Mouse (Mus musculus) erythroblast, embryonic 14.5 days (primary cell): Measurements from ENCODE around the gene Grhl3.

ENCODE experiments used
- GATA1 ChIP-seq: IDR thresholded peaks from 2 replicates; pipeline ENCODE4 v1.6.1; 2012; ENCODE audit warnings: low read length, inconsistent platforms, mixed read lengths
- TAL1 ChIP-seq: IDR thresholded peaks from 3 replicates; pipeline ENCODE4 v1.6.1; 2012; ENCODE audit warnings: low read length, inconsistent platforms, mixed read lengths

- TF ChIP-seq GATA1 (no peak), TAL1 (no peak)
Measured at GRCm38 (mm10) chr4:135493691-135494520, 79.5 kb downstream of the Grhl3 start.
